Comparison of ENCODE assay signal across 8 mouse cellular contexts in the genomic region with DNA sequence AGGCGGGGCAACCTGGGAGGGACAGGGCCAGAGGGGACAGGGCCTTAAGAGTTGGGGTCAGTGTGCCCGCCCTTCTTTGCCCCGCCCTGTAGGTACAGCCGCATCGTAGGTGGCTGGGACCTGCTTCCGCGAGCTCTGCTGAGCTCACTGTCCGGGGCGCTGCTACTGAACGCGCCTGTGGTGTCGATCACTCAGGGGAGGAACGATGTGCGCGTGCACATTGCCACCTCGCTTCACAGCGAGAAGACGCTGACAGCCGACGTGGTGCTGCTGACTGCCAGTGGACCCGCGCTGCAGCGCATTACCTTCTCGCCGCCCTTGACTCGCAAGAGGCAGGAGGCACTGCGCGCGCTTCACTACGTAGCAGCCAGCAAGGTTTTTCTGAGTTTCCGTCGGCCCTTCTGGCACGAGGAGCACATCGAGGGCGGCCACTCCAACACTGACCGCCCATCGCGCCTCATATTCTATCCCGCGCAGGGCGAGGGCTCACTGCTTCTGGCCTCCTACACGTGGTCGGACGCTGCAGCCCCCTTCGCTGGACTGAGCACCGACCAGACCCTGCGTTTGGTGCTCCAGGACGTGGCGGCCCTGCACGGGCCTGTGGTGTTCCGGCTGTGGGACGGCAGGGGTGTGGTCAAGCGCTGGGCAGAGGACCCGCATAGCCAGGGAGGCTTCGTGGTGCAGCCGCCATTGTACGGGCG. TPM values are rescaled to one million over a fixed set of nuclear protein-coding genes. Genes with fewer than 3 reads are reported as not detected.
DNase-seq lines count a peak whose midpoint lies in the region; ATAC-seq and TF ChIP-seq lines count a peak whose summit lies in the region.

No protein-coding gene starts in this region.

- 3% methylated on average over 58 of the region's 58 CpGs for WGBS in heart, embryonic 15.5 days
- 7% methylated on average over 58 of the region's 58 CpGs for WGBS in spleen, adult 2 months

- peak overlapping the region; percentile 32 for H3K4me3 ChIP-seq in left cerebral cortex, adult 2 months
- H3K4me3 ChIP-seq in heart, embryonic 15.5 days: peak overlapping the region; percentile 34
- peak overlapping the region; percentile 46 for H3K4me3 ChIP-seq in spleen, adult 2 months (ENCODE audit: extremely low read depth, insufficient read depth, insufficient read length)

- H3K27ac ChIP-seq in left cerebral cortex, adult 2 months: no peak overlapping the region
- no peak overlapping the region for H3K27ac ChIP-seq in heart, embryonic 15.5 days
- peak overlapping the region; percentile 65 for H3K27ac ChIP-seq in spleen, adult 2 months (ENCODE audit: insufficient read depth, low read length)

- peaks cover 17% of the 10 kb centered on the region for H3K27me3 ChIP-seq in heart, embryonic 15.5 days
- no peaks in the 10 kb centered on the region for H3K27me3 ChIP-seq in spleen, adult 2 months (ENCODE audit: control insufficient read depth, insufficient read depth, low read length)

- ATAC-seq in heart, embryonic 15.5 days (replicated peaks; ENCODE audit: insufficient number of reproducible peaks, insufficient read depth, low FRiP score, low read depth): peak; percentile 43
- ATAC-seq in megakaryocyte-erythroid progenitor cell, adult 5-6 weeks (replicated peaks; ENCODE audit: low FRiP score, low TSS enrichment, poor library complexity, severe bottlenecking): peak; percentile 15; the same call in 1 of the 2 replicates

- peaks cover 17% of the 10 kb centered on the region for H3K4me1 ChIP-seq in heart, embryonic 15.5 days (replicated peaks)
- peaks cover 45% of the 10 kb centered on the region for H3K4me1 ChIP-seq in spleen, adult 2 months (ENCODE audit: control insufficient read depth, insufficient read depth, insufficient read length)

- H3K9ac ChIP-seq in heart, embryonic 15.5 days: peak overlapping the region; percentile 46

- intact Hi-C loops in left cerebral cortex, adult 2 months (cut with DNase I): no loop called here
- intact Hi-C loops in left cerebral cortex, postnatal 25 days (cut with DNase I): no loop called here

- TF ChIP-seq CTCF in left cerebral cortex, adult 2 months (IDR thresholded peaks at IDR 0.05): no peak
- no peak for TF ChIP-seq CTCF in brain, embryonic 14.5 days (IDR thresholded peaks at IDR 0.05; ENCODE audit: borderline replicate concordance, extremely low read depth, insufficient read depth, insufficient read length)
- no peak for TF ChIP-seq CTCF in spleen, adult 2 months (IDR thresholded peaks at IDR 0.05; ENCODE audit: extremely low read depth, insufficient read depth, insufficient read length, insufficient replicate concordance)

- peaks cover 28% of the 10 kb centered on the region for H3K36me3 ChIP-seq in heart, embryonic 15.5 days
- H3K36me3 ChIP-seq in spleen, adult 2 months (ENCODE audit: control insufficient read depth, insufficient read depth, low read length): peaks cover 31% of the 10 kb centered on the region

- peak in 1 of 2 experiments; percentile 58 for DNase-seq in left cerebral cortex, adult 2 months (ENCODE audit: extremely low spot score in 1 of 2, low spot score in 2 of 2)
- no peak for DNase-seq in left cerebral cortex, adult 11 months (ENCODE audit: low spot score)
- peak; percentile 75 for DNase-seq in brain, embryonic 14.5 days (ENCODE audit: low read depth)
- DNase-seq in left cerebral cortex, postnatal 25 days (ENCODE audit: low spot score in 2 of 2): peak; percentile 62 to 65
- peak; percentile 45 to 78 for DNase-seq in spleen, adult 2 months (ENCODE audit: low read depth in 1 of 2, low spot score in 2 of 2)
- no peak for DNase-seq in Muller cell, postnatal 12 days (ENCODE audit: inconsistent ontology term)

- TF ChIP-seq POLR2A in brain, embryonic 14.5 days (IDR thresholded peaks at IDR 0.05; ENCODE audit: borderline replicate concordance, extremely low read depth, insufficient read depth, insufficient read length, poor library complexity, severe bottlenecking): no peak
- TF ChIP-seq POLR2A in spleen, adult 2 months (IDR thresholded peaks at IDR 0.05; ENCODE audit: low read depth, low read length): peak; percentile 17

- H3K4me2 ChIP-seq in heart, embryonic 15.5 days: peak overlapping the region; percentile 76

- no peaks in the 10 kb centered on the region for H3K9me3 ChIP-seq in heart, embryonic 15.5 days (replicated peaks)

RNA-seq across cellular contexts. Expression of a gene that starts 9.2 kb away (rescaled TPM):
- 10 to 100 TPM; 69.7 to 77.0 TPM for total RNA-seq in left cerebral cortex, adult 2 months (2021)
- polyA plus RNA-seq in brain, embryonic 14.5 days (2012; rRNA removed): 141 and 160 TPM in 2 replicates
- polyA plus RNA-seq in heart, embryonic 15.5 days (2015; fragmentation: Nextera tagmentation; extraction: Ambion mirVana): 91.7 and 97.8 TPM in 2 replicates
- total RNA-seq in left cerebral cortex, postnatal 25 days (2021): 10 to 100 TPM; 78.5 to 79.1 TPM
- 21.1 and 23.7 TPM in 2 replicates for total RNA-seq in megakaryocyte-erythroid progenitor cell, adult 5-6 weeks (2014; fragmentation: Nextera tagmentation)
- 19.2 and 24.5 TPM in 2 replicates for total RNA-seq in megakaryocyte-erythroid progenitor cell, adult 5-6 weeks (2017)
- 67.8 and 105 TPM in 2 replicates for polyA plus RNA-seq in spleen, adult 2 months (2012; rRNA removed)

RNA-seq across cellular contexts. Expression of a gene that starts 9.2 kb away (rescaled TPM):
- 10 to 100 TPM; 64.4 to 67.5 TPM for total RNA-seq in left cerebral cortex, adult 2 months (2021)
- 96.8 and 124 TPM in 2 replicates for polyA plus RNA-seq in brain, embryonic 14.5 days (2012; rRNA removed)
- polyA plus RNA-seq in heart, embryonic 15.5 days (2015; fragmentation: Nextera tagmentation; extraction: Ambion mirVana): 53.2 and 63.4 TPM in 2 replicates
- 10 to 100 TPM; 61.6 to 72.9 TPM for total RNA-seq in left cerebral cortex, postnatal 25 days (2021)
- 26.7 and 61.9 TPM in 2 replicates for total RNA-seq in megakaryocyte-erythroid progenitor cell, adult 5-6 weeks (2014; fragmentation: Nextera tagmentation)
- 13.7 and 49.6 TPM in 2 replicates for total RNA-seq in megakaryocyte-erythroid progenitor cell, adult 5-6 weeks (2017)
- polyA plus RNA-seq in spleen, adult 2 months (2012; rRNA removed): 68.4 and 91.7 TPM in 2 replicates

RNA-seq across cellular contexts. Expression of a gene that starts 17.3 kb away (rescaled TPM):
- 10 to 100 TPM; 27.4 to 31.2 TPM for total RNA-seq in left cerebral cortex, adult 2 months (2021)
- polyA plus RNA-seq in brain, embryonic 14.5 days (2012; rRNA removed): 33.1 and 42.3 TPM in 2 replicates
- 22.4 and 28.7 TPM in 2 replicates for polyA plus RNA-seq in heart, embryonic 15.5 days (2015; fragmentation: Nextera tagmentation; extraction: Ambion mirVana)
- 10 to 100 TPM; 26.4 to 27.3 TPM for total RNA-seq in left cerebral cortex, postnatal 25 days (2021)
- total RNA-seq in megakaryocyte-erythroid progenitor cell, adult 5-6 weeks (2014; fragmentation: Nextera tagmentation): 25.2 and 58.9 TPM in 2 replicates
- 18.4 and 30.5 TPM in 2 replicates for total RNA-seq in megakaryocyte-erythroid progenitor cell, adult 5-6 weeks (2017)
- polyA plus RNA-seq in spleen, adult 2 months (2012; rRNA removed): 67.3 and 84.9 TPM in 2 replicates

RNA-seq across cellular contexts. Expression of a gene that starts 23.2 kb away (rescaled TPM):
- total RNA-seq in left cerebral cortex, adult 2 months (2021): 10 to 100 TPM; 23.1 to 23.4 TPM
- polyA plus RNA-seq in brain, embryonic 14.5 days (2012; rRNA removed): 24.8 and 36.4 TPM in 2 replicates
- 2.5 TPM in 2 replicates for polyA plus RNA-seq in heart, embryonic 15.5 days (2015; fragmentation: Nextera tagmentation; extraction: Ambion mirVana)
- total RNA-seq in left cerebral cortex, postnatal 25 days (2021): 10 to 100 TPM; 23.3 to 25.5 TPM
- 3.5 and 6.8 TPM in 2 replicates for total RNA-seq in megakaryocyte-erythroid progenitor cell, adult 5-6 weeks (2014; fragmentation: Nextera tagmentation)
- total RNA-seq in megakaryocyte-erythroid progenitor cell, adult 5-6 weeks (2017): 1.3 and 2.8 TPM in 2 replicates
- polyA plus RNA-seq in spleen, adult 2 months (2012; rRNA removed): 49.6 and 66.2 TPM in 2 replicates

RNA-seq across cellular contexts. Expression of a gene that starts 23.5 kb away (rescaled TPM):
- total RNA-seq in left cerebral cortex, adult 2 months (2021): 1 to 10 TPM; 1.8 to 2.0 TPM
- polyA plus RNA-seq in brain, embryonic 14.5 days (2012; rRNA removed): 0.42 and 0.59 TPM in 2 replicates
- 1.1 and 3.2 TPM in 2 replicates for polyA plus RNA-seq in heart, embryonic 15.5 days (2015; fragmentation: Nextera tagmentation; extraction: Ambion mirVana)
- 1 to 10 TPM; 1.9 to 2.4 TPM for total RNA-seq in left cerebral cortex, postnatal 25 days (2021)
- 2.5 and 6.5 TPM in 2 replicates for total RNA-seq in megakaryocyte-erythroid progenitor cell, adult 5-6 weeks (2014; fragmentation: Nextera tagmentation)
- total RNA-seq in megakaryocyte-erythroid progenitor cell, adult 5-6 weeks (2017): 0.76 and 1.7 TPM in 2 replicates
- polyA plus RNA-seq in spleen, adult 2 months (2012; rRNA removed): 175 and 251 TPM in 2 replicates

Comparison
In these comparisons a context has a peak if more than half of its experiments do, and no peak if none do; other contexts are left out.
1. DNase-seq: peak in brain, embryonic 14.5 days (single experiment), left cerebral cortex, postnatal 25 days (2 of 2) and spleen, adult 2 months (2 of 2); none in left cerebral cortex, adult 11 months (single experiment) and Muller cell, postnatal 12 days (single experiment).
2. Peak in every context shown above with its lines, with median percentiles within 50 percentile points of each other: H3K4me3 ChIP-seq.